Mouse (Mus musculus) c-Kit-positive CD71-positive TER-119-negative erythroid progenitor cells, embryonic 14.5 days (primary cell): ENCODE data around the gene Preb.

Source experiments
- DNase-seq: peaks from one replicate; pipeline ENCODE4 v3.0.0-alpha.2; 2013; ENCODE audit warnings: low read depth

Gene Preb

DNA sequence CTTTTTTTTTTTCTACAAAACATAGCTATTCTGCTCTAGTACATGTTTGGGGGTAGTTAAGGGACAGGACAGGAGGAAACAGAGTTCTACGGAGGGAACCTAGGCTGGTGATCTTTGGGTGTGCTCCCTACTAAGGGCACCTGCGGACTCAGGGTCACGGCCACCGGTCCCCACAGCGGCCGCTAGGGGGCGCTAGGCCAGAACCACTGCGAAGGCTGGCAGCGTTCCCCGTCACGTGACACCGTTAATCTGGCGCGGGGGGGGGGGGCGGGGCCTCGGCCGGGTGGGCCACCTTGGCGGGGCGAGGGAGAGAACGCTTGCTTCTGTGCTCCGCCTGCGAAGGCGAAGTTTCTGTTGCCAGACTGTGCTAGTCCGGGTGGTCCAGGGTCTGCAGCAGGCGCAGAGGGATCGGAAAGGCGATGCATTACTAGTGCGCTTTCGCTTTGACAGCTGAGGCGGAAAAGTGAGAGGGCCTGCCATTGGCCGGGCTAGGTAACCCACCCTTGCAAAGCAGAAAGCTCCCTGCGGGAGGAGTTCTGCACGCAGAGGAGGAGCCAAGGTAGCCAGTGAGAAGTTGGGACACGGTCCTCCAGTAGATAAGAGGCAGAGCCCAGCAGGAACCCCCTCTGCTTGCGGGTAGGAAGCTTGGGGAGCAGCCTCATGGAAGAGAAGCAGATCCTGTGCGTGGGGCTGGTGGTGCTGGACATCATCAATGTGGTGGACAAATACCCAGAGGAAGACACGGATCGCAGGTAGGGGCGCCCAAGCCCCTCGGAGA lies 38.7 kb downstream of the Preb start, which contains the start of gene Khk:
Gene Khk, plus strand, starts transcription at position 176 of the 778 bp plus-strand sequence.
- peak; percentile 87 for DNase-seq

DNA sequence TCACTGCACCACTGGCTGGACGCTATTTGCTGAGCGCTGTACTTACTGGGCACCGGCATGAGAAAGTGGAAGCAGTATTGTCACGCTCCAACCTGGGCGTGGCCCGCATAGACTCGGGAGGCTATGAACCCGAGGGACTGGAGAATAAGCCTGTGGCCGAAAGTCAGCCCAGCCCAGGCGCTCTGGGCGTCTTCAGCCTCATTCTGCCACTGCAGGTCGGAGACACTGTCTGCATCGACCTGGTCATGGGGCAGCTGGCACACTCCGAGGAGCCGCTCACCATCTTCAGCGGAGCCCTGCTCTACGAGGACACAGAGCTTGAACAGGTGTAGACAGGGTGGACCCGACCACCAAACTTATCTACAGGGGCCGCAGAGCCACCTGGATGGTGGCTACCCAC lies 39.5 kb downstream of the Preb start:
- no peak for DNase-seq

DNA sequence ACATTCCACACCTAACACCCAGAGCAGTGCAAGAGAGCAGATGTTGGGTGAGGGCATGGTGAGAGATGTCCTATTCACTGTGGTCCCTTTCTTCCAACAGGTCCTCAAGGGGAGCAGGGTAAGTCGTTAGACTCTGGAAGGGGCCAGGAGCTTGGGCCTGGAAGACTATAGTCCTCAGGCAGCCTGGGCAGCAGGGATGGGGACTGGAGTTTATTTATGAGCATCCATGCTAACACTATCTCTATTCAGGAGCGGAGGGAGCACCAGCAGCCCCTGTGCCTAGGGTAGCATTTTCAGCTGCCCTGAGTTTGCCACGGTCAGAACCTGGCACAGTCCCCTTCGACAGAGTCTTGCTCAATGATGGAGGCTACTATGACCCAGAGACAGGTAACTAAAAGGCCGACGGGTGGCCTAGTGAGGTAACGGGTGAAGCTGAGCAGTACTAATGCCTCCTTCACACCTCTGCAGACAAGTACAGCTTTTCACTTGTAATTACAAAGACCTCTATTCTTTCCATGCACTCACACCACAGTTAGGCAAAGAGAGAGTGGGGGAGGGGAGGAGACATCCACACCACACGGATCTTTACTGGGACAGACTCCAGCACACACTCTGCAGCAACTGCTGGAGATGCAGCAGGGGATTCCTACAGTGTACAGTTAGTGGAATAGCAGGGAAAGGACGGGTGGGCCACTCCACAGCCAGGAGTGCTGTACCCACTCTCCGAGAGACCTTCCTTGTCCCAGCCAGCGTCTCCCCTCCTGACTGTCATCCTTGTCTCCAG lies 40.1 kb downstream of the Preb start:
- no peak for DNase-seq

DNA sequence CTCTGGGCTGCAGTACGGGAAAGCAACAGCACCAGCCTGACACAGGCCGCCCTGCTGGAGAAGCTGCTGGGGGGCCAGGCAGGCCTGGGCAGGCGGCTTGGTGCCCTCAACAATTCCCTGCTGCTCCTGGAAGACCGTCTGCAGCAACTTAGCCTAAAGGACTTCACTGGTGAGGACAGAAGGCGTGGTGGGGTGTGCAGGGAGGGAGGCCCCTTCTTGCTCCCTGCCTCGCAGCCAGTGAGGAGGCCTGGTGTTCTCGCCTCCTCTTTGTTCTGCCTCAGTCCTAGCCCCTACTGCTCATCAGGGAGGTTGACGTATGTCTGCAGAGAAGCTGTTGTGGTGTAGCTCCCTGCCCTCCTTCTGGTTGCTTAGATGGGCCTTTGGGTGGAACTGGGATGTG lies 41.5 kb downstream of the Preb start:
- no peak for DNase-seq

DNA sequence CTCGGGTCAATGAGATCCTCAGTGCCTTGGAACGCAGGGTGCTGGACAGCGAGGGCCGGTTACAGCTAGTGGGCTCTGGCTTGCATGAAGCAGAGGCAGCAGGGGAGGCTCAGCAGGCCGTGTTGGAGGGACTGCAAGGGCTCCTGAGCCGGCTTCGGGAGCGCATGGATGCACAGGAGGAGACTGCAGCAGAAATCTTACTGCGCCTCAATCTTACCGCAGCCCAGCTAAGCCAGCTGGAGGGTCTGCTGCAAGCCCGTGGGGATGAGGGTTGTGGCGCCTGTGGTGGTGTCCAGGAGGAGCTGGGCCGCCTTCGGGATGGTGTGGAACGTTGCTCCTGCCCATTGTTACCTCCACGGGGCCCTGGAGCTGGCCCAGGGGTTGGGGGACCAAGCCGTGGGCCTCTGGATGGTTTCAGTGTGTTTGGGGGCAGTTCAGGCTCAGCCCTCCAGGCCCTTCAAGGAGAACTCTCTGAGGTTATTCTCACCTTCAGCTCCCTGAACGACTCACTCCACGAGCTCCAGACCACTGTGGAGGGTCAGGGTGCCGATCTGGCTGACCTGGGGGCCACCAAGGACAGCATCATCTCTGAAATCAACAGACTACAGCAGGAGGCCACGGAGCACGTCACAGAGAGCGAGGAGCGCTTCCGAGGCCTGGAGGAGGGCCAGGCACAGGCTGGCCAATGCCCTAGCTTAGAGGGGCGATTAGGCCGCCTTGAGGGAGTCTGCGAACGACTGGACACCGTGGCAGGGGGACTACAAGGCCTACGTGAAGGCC lies 42.1 kb downstream of the Preb start:
- DNase-seq: no peak

DNA sequence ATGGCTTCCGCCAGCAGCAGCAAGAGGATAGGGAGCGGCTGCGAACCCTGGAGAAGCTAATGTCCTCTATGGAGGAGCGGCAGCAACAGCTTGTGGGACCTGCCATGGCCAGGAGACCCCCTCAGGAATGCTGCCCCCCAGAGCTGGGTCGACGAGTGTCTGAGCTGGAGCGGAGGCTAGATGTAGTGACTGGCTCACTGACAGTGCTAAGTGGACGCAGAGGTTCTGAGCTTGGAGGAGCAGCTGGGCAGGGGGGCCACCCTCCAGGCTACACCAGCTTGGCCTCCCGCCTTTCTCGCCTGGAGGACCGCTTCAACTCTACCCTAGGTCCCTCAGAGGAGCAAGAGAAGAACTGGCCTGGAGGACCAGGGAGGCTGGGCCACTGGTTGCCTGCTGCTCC lies 42.8 kb downstream of the Preb start:
- DNase-seq: no peak

DNA sequence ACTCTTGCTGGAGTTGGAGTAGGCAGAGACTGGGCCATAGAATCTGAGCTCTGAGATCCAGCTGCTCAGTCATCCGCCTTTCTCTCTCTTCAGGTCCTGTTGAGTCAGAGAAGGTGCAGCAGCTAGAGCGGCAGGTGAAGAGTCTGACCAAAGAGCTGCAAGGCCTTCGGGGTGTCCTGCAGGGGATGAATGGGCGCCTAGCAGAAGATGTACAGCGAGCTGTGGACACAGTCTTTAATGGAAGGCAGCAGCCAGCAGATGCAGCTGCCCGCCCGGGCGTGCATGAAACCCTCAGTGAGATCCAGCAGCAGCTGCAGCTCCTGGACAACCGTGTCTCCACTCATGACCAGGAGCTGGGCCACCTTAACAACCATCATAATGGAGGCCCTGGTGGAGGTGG lies 43.3 kb downstream of the Preb start:
- DNase-seq: no peak

DNA sequence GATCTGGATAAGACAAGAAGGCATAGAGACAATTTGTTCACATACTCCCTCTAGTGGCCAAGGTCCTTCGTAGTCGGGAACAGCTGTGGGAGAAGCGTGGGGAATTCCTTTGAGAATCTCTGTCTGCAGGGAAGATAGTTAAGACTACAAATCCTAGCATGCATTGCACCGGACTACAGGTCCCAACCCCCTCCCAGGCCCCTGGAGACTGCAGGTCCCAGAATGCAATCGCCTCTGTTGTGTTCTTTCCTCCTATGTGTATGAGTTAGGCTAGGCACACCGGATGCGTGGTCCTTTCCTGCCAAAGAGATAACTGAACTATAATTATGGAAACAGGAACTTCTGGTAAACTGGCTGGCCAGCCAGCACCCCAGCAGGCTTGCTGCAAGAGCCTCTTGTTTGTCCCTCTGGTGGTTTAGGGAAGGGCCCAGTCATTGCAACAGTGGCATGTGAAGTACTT lies 44.2 kb downstream of the Preb start:
- peak; percentile 63 for DNase-seq

DNA sequence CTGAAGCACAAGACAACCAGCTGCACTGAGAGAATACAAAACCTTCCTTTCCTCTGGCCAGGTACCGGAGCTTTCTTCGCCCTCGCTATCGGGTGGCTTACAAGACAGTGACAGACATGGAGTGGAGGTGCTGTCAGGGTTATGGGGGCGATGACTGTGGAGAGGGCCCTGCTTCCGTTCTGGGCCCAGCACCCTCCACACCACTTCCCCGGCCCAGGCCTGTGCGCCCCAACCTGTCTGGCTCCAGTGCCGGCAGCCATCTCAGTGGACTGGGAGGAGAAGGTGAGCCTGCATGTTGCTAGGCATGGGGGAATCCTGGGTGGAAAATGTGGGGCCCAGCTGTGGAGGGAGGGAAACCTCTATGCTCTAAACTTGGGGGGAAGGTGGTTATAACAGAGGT lies 44.7 kb downstream of the Preb start:
- no peak for DNase-seq

DNA sequence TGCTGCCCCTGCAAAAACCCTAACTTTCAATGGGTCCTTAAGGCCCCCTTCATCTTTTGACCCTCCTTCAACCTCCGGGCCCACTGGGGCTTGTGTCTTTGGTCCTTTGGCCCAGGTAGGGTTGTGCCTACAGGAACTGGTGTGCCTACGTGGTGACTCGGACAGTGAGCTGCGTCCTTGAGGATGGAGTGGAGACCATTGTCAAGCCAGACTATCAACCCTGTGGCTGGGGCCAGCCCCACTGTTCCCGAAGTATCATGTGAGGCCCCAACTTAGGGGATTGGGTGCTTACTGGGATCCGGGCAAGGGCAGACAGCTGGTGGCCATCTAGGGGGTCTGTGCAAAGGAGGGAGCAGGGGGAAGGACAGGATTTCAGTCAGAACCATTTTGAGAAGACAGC lies 45.3 kb downstream of the Preb start:
- DNase-seq: no peak

DNA sequence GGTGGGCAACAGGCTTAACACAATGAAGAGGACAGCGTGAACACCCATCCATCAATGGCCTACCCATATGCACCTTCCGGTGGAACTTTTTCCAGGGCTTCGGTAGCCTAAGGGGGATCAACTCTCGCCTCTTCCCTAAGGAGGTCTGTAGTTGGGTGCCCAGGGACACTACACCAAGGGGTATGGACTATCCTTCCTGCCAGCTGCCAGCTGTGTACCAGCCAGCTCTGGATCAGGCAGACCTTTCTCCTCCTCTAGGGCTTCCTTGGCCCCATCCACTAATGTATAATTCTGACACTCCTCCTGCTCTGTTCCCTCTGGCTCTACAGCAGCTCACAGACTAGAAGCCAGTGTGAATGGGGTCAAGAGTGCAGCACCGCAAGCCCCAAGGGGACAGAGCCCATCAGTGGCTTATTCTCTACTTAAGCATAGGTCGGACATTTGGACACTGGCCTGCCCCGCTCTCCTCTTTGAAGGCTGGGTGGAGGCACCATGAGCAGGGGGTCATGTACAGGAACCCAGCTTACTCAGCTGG lies 46.0 kb downstream of the Preb start:
- no peak for DNase-seq

DNA sequence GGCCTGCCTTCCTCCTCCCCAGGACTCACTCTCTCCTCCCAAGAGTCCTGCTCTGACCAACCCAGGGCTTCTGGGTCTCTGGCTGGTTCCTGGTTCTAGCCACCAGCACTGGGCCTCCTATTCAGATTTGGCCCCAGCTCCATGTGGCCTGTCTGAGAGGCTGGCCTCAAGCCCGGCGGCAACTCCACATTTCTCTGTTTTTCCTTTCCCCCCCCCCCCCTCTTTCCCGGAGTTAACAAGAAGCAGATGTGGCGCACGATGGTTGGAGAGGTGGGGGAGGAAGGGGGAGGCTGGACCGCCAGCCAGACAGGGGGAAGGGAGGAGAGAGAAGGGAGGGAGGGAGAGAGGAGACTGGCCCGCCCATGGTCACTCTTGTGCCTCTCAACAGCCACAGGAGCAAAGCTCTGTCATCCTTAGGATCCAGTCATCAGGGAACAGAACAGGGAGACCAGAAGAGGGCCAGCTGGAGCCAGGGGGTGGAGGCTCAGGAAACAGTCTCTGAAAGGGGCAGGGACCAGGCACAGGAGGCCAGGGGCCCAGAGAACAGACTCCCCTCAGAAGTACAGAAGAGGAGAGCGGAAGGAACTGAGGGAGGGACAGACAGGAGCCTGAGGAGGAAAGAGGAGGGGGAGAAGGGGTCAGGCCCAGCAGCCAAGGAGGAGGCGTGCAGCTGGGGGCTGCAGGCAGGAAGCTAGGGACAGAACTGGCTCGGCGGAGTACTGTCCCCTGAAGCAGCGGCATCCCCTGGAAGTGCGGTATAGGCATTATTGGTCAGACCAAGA lies 46.9 kb downstream of the Preb start, which contains the start of gene Emilin1:
Gene Emilin1, plus strand, starts transcription at position 343 of the 782 bp plus-strand sequence.
- DNase-seq: no peak

DNA sequence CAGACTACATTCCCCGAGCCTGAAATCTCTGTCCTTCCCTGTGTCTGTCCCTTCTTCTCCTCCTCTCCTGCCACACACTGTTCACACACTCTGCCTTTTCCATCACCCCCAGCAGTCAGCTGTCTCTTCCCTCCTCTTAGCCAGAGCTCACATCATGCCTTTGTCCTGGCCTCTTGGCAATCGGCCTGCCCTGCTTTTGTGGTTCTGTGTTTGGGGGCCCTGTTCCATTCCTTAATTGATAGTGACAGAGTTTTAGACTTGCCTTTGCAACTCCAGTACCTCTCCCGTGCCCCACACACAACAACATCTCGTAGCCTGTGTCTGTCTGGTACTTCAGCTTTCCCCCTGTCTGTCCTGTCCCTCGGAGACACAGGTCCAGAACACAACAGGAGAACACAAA lies 48.0 kb downstream of the Preb start:
- DNase-seq: no peak

DNA sequence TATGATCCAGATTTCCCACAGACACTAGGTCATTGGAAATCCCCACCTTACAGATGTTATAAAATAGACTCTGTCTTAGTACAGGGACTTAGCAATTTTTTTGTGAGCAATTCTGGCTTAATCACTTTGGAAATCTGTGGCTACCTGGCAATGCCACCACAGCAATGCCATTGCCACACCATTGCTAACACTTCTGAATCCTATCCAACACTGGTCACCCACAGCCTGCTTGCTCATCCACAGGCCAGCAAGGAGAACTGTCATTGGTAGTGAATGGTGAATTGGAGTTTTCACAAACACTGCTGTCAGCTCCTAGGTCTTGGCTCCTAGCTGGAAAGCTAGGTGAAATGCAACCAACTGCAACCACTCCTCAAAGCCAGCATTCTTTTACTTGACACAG lies 49.7 kb downstream of the Preb start:
- no peak for DNase-seq

DNA sequence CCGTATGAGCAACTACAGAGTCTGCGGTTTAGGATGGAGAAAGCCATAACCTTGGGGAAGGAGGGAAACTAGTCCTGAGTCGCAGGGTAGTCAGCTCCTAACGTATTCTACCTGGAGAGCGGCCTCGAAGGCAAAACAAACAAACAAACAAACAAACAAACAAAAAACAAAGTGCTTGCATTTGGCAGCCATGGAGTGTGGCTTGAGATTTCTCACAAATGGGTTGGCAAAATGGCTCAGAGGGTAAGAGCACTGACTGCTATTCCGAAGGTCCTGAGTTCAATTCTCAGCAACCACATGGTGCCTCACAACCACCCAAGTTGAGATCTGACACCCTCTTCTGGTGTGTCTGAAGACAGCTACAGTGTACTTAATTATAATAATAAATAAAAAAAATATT lies 50.3 kb downstream of the Preb start:
- DNase-seq: no peak

DNA sequence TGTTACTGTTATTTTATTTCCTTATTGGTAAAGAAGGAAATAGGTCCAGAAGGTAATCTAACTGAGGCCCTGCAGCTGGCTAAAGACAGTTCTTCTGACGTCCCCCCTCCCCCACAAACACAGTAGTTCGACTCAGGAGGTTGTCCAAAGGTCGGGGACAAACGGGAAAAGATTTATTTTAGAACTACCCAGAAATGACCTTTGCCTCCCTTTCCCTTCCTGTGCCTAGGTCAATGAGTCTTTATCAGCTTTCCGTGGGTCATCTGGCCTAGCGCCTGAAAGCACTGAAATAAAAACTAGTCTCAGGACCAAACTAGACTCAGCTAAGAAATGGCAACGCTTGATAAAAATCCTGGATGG lies 50.9 kb downstream of the Preb start:
- no peak for DNase-seq

DNA sequence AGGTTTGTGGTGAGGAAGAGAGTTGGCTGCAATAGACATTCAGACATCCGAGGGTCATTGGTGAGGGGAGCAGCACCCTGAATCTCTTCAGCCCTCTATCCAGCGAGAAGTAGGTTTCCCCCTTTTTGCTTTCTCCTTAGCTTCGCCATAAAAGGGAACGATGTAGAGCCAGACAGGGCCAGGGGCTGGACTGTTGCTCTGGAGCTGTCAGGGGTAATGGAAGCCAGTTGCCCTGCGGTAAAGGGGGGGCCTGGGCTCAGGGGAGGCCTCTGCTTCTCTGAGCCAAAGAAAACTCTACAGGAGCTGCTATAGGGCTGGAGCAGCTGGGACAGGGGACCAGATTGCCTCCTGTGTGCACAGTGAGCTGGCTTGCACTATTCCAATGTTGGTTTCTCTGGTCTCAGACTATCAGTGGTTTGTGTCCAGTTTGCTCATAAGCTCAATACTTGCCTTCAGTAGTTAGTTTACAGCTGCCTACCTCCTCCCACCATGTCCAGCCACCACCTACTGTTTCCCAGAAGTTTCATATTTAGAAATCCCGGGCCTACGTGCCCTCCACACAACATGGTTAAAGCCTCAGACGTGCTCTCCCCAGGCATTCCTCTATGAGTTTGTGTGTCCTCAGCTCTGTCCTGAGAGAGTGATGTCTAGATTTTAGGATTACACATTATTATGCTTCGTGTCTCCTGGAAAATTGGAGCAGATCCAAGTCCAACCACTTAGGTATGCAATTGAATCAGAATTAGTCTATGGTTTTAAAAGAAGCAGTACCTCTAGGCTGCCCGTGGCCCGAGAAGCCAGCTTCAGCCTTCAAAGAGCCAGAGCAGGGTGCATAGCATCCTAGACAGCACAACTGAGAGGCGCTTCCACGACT lies 51.5 kb downstream of the Preb start:
- DNase-seq: no peak

DNA sequence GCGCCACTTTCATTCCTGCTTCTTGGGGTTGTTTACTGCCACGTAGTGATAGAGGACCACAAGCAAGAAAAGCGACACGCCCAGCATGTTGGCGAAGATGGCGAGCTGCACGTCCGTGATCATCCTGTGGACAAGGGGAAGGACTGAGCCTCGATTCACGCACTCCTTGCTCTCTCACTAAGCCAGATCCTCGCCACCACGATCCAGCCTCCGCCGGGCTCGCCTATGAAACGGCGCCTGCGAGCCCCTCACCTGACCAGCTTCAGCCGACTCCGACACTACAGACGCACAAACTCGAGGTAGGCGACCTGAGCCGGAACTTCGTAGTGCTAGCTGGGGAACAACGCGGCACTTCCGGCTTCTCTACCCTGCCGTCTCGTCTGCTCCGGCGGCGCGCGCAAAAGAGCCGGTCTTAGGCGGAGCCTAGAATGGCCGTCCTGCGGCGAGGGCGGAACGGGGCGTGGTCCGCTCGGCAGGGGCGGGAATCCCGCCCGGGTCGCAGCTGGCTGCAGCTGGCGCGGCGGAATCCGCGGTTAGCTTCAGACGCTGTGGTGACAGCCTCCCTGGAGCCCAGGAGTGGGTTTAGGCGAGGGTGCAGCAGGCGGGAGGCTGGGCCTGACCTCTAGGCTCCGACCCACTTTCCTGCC lies 52.6 kb downstream of the Preb start, which contains the start of gene Ost4:
Gene Ost4, minus strand, starts transcription at position 376 of the 647 bp plus-strand sequence.
- DNase-seq: peak; percentile 94

DNA sequence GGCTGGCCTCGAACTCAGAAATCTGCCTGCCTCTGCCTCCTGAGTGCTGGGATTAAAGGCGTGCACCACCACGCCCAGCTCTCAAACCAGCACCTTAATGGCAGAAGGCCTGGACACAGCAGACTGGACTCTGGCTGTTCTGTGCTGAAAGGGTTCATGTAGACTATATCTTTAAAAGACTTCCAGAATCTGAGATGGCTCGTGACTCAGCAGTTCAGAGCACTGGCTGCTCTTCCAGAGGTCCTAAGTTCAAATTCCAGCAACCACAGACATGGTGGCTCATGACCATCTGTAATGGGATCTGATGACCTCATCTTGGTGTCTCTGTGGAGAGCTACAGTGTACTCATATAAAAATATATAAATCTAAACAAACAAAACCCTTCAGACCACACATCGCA lies 58.3 kb downstream of the Preb start:
- no peak for DNase-seq
